Mouse (Mus musculus) liver, adult 2 months (tissue): ENCODE results near the gene Ankfn1.

Source experiments
- CTCF ChIP-seq: fragments of 200-500 bp; IDR thresholded peaks from 2 replicates; pipeline ENCODE4 v1.5.1; 2011; ENCODE audit warnings: low read depth, low read length, control low read depth
- POLR2A ChIP-seq: fragments of 200-500 bp; IDR thresholded peaks from 2 replicates; pipeline ENCODE4 v1.6.1; 2011; ENCODE audit warnings: low read length, control low read depth; ENCODE audit not compliant: insufficient read depth; ENCODE audit errors: extremely low read depth

- TF ChIP-seq CTCF (no peak), POLR2A (no peak)
Measured at GRCm38 (mm10) chr11:89476047-89476446, 301.4 kb downstream of the Ankfn1 start.
